Mouse (Mus musculus) kidney, embryonic 15.5 days (tissue): Measurements from ENCODE around the gene Vnn3. TPM values are rescaled to one million over a fixed set of nuclear protein-coding genes. Genes with fewer than 3 reads are reported as not detected.

Source experiments
- ATAC-seq: fragments of 200-750 bp; cut with Nextera tagmentation; replicated peaks from 2 replicates; pipeline ENCODE4 v1.8.0; 2017; ENCODE audit warnings: moderate TSS enrichment; ENCODE audit not compliant: low FRiP score
- H3K27ac ChIP-seq: fragments of 300-500 bp; sonication (generic); 2 replicates; pipeline ENCODE4 v1.5.1; 2015; ENCODE audit warnings: mild to moderate bottlenecking, inconsistent platforms
- H3K27me3 ChIP-seq: fragments of 300-500 bp; sonication (generic); 2 replicates; pipeline ENCODE4 v1.6.1; 2015; ENCODE audit warnings: inconsistent platforms
- H3K36me3 ChIP-seq: fragments of 300-500 bp; sonication (generic); 2 replicates; pipeline ENCODE4 v1.6.1; 2015; ENCODE audit warnings: inconsistent platforms
- H3K4me1 ChIP-seq: fragments of 300-500 bp; sonication (generic); 2 replicates; pipeline ENCODE4 v1.6.1; 2015; ENCODE audit warnings: inconsistent platforms
- H3K4me2 ChIP-seq: fragments of 300-500 bp; sonication (generic); 2 replicates; pipeline ENCODE4 v1.6.1; 2015; ENCODE audit warnings: moderate library complexity, mild to moderate bottlenecking, inconsistent platforms
- H3K4me3 ChIP-seq: fragments of 300-500 bp; sonication (generic); replicated peaks from 2 replicates; pipeline ENCODE4 v1.5.1; 2015; ENCODE audit warnings: mild to moderate bottlenecking, inconsistent platforms
- H3K9ac ChIP-seq: fragments of 300-500 bp; sonication (generic); 2 replicates; pipeline ENCODE4 v1.6.1; 2015; ENCODE audit warnings: mild to moderate bottlenecking, inconsistent platforms
- H3K9me3 ChIP-seq: fragments of 300-500 bp; sonication (generic); replicated peaks from 2 replicates; pipeline ENCODE4 v1.6.1; 2016; ENCODE audit warnings: inconsistent platforms
- WGBS: fragments of 180-500 bp; shearing (Covaris S2); methylation state at CpG from one replicate; pipeline ENCODE4 v1.1.7; 2015; ENCODE audit warnings: mixed read lengths; 5-methylcytosine and 5-hydroxymethylcytosine counted together
- polyA plus RNA-seq: library from polyadenylated mRNA; unstranded; fragments of >200 nt; fragmentation: Nextera tagmentation; extraction: Ambion mirVana; gene quantifications from 2 replicates; pipeline ENCODE4 v1.2.1, GENCODE M21; 2015

Gene Vnn3
- polyA plus RNA-seq, 1 experiment from 2014 or later = 0.27 TPM

DNA sequence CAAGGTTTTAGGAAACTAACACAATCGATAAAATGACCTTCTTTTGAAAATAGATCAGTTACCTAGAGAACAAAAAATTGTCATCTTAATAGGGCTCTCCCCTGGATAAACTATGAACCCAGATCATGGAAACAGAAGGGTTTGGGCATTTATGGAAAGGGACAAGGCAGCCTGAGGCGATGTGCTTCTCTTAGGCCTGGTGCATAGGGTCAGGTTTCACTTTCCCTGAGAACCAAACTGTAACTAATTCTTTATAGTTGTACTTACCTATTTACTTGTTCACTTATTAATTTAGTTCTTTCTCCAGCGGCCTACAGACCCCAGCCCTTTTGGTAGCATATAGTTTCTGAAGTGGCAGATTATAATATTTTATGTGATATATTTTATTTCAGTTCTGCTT, 14.1 kb upstream of the Vnn3 start:
- Histone ChIP-seq H3K4me3 (no peak overlapping the region), H3K4me1 (0 out of 2 replicates have a peak, but pooled peaks cover 5% of the 10 kb centered on the region), H3K9me3 (no peaks in the 10 kb centered on the region), H3K9ac (no peak overlapping the region), H3K27ac (peak overlapping the region; percentile 25; the same call in 1 of the 2 replicates), H3K36me3 (no peaks in the 10 kb centered on the region), H3K4me2 (no peak overlapping the region), H3K27me3 (no peaks in the 10 kb centered on the region)
- peak; percentile 77 for ATAC-seq
- 69% methylated on average over 3 of the region's 3 CpGs for WGBS

DNA sequence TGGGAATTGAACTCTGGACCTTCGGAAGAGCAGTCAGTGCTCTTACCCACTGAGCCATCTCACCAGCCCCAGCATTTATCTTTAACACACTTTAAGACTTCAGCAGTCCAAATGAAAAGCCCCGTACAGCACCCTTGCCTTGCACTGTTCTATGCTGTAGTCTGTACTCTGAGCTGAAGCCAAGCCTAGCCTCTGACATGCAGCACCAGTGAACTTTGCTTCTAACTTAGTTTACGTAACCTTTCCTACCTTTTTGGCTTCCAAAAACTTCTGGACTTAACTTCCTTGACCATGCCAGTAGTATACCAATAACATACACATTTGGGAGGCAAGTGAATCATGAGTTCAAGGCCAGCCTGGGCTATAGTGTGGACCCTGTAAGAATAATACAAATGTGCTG, 12.4 kb upstream of the Vnn3 start:
- H3K27me3 ChIP-seq = no peaks in the 10 kb centered on the region
- no peak overlapping the region for H3K4me3 ChIP-seq
- 0 out of 2 replicates have a peak, but pooled peaks cover 5% of the 10 kb centered on the region for H3K4me1 ChIP-seq
- H3K4me2 ChIP-seq = no peak overlapping the region
- H3K9me3 ChIP-seq = no peaks in the 10 kb centered on the region
- 96% methylated on average over 3 of the region's 3 CpGs for WGBS
- H3K36me3 ChIP-seq = no peaks in the 10 kb centered on the region
- H3K27ac ChIP-seq = no peak overlapping the region
- no peak overlapping the region for H3K9ac ChIP-seq
- ATAC-seq = no peak

DNA sequence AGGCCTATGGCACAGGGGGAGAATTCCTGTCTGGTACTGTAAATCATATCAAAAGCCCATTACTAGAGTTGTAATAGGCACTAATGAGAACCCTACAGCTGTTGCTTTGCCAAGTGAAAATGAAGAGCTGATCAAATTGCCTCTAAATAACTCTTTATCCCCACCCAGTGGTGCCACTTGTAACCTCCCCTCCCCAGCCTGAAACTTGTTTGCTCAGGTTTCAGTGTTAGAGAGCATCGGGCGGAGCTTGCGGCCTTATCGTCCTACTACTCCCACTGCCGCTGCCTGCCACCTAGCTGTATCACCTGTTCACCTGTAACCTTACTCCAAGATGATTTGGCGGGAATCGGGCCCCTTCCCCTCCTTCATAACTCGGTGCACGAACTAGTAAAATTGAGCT, 11.9 kb upstream of the Vnn3 start:
- H3K9me3 ChIP-seq = no peaks in the 10 kb centered on the region
- peak; percentile 25; the same call in 1 of the 2 replicates for ATAC-seq

GRCm38 (mm10) chr10:23840496-23840895, 10.8 kb upstream of the Vnn3 start:
- H3K4me1 ChIP-seq = 0 out of 2 replicates have a peak, but pooled peaks cover 5% of the 10 kb centered on the region
- no peaks in the 10 kb centered on the region for H3K27me3 ChIP-seq
- no peak overlapping the region for H3K27ac ChIP-seq
- H3K9ac ChIP-seq = no peak overlapping the region
- H3K36me3 ChIP-seq = no peaks in the 10 kb centered on the region
- no peaks in the 10 kb centered on the region for H3K9me3 ChIP-seq
- 83% methylated on average over 4 of the region's 4 CpGs for WGBS
- no peak overlapping the region for H3K4me2 ChIP-seq
- H3K4me3 ChIP-seq = no peak overlapping the region
- no peak for ATAC-seq

More for the DNA sequence above, 11.9 kb upstream of the Vnn3 start:
- WGBS = 44% methylated on average over 9 of the region's 9 CpGs
- H3K36me3 ChIP-seq = no peaks in the 10 kb centered on the region
- H3K4me3 ChIP-seq = no peak overlapping the region
- no peaks in the 10 kb centered on the region for H3K27me3 ChIP-seq
- no peak overlapping the region for H3K27ac ChIP-seq
- H3K4me2 ChIP-seq = no peak overlapping the region
- no peak overlapping the region for H3K9ac ChIP-seq
- 0 out of 2 replicates have a peak, but pooled peaks cover 5% of the 10 kb centered on the region for H3K4me1 ChIP-seq

- Histone ChIP-seq H3K9me3 (no peaks in the 10 kb centered on the region), H3K9ac (no peak overlapping the region), H3K4me1 (no peaks in the 10 kb centered on the region), H3K4me2 (no peak overlapping the region), H3K27me3 (no peaks in the 10 kb centered on the region), H3K4me3 (no peak overlapping the region), H3K36me3 (no peaks in the 10 kb centered on the region), H3K27ac (no peak overlapping the region)
- 88% methylated on average over 2 of the region's 2 CpGs for WGBS
- no peak for ATAC-seq
Measured at GRCm38 (mm10) chr10:23852096-23852495, 834 bp downstream of the Vnn3 start.

GRCm38 (mm10) chr10:23864362-23865312, 13.4 kb downstream of the Vnn3 start:
- no peak overlapping the region for H3K4me3 ChIP-seq
- no peak; the same call in 1 of the 2 replicates for ATAC-seq
- H3K36me3 ChIP-seq = no peaks in the 10 kb centered on the region
- no peak overlapping the region for H3K9ac ChIP-seq
- no peaks in the 10 kb centered on the region for H3K27me3 ChIP-seq
- no peak overlapping the region for H3K27ac ChIP-seq
- no peaks in the 10 kb centered on the region for H3K4me1 ChIP-seq
- H3K4me2 ChIP-seq = no peak overlapping the region
- WGBS = 56% methylated on average over 9 of the region's 9 CpGs
- peaks cover 14% of the 10 kb centered on the region; the same call in 1 of the 2 replicates for H3K9me3 ChIP-seq

DNA sequence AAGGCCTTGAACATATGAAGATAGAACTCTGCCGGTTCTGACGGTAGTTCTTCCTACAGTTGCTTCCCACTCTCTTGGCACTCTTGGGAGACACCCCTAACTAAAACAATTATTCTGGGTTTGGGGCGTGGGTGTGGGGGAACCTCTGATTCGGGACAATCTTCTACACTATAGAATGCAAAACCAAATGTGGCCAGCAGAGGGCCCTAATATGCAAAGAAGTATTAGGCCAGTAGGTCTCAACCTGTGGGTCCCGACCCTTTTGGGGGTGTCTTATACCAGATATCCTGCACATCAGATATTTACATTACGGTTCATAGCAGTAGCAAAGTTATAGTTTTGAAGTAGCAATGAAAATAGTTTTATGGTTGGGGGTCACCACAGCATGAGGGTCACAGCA, 29.4 kb downstream of the Vnn3 start:
- Histone ChIP-seq H3K4me1 (no peaks in the 10 kb centered on the region), H3K27me3 (no peaks in the 10 kb centered on the region), H3K9me3 (no peaks in the 10 kb centered on the region), H3K27ac (no peak overlapping the region), H3K4me2 (no peak overlapping the region), H3K36me3 (no peaks in the 10 kb centered on the region), H3K9ac (no peak overlapping the region), H3K4me3 (no peak overlapping the region)
- ATAC-seq = no peak
- WGBS = 88% methylated on average over 6 of the region's 6 CpGs

- ATAC-seq = no peak
- no peaks in the 10 kb centered on the region for H3K9me3 ChIP-seq
- H3K36me3 ChIP-seq = no peaks in the 10 kb centered on the region
- H3K27ac ChIP-seq = no peak overlapping the region
- no peak overlapping the region for H3K4me3 ChIP-seq
- H3K4me1 ChIP-seq = no peaks in the 10 kb centered on the region
- 91% methylated on average over 1 of the region's 1 CpGs for whole genome bisulfite sequencing
- H3K9ac ChIP-seq = no peak overlapping the region
- no peak overlapping the region for H3K4me2 ChIP-seq
- no peaks in the 10 kb centered on the region for H3K27me3 ChIP-seq
Measured at GRCm38 (mm10) chr10:23884910-23885309, 33.6 kb downstream of the Vnn3 start.

DNA sequence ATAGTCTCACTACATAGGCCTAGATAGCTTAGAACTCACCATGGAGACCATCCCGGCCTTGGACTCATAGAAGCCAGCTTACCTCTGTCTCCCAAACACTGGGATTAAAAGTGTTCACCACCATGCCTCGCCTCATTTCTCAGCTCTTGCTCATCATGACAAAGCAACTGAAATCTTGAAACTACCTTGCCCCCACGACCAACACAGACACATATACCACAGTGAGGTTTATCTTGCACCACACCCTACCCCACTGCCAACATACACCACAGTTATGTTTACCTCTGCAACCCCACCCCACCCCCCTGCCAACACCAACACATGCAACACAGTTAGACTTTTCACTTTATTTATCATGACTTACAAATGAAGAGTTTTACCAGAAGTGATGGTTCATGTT, 34.8 kb downstream of the Vnn3 start:
- Histone ChIP-seq H3K27ac (no peak overlapping the region), H3K27me3 (no peaks in the 10 kb centered on the region), H3K9ac (no peak overlapping the region), H3K4me3 (no peak overlapping the region), H3K4me1 (no peaks in the 10 kb centered on the region), H3K4me2 (no peak overlapping the region), H3K9me3 (no peaks in the 10 kb centered on the region), H3K36me3 (no peaks in the 10 kb centered on the region)
- no peak for ATAC-seq
- 90% methylated on average over 3 of the region's 3 CpGs for WGBS

DNA sequence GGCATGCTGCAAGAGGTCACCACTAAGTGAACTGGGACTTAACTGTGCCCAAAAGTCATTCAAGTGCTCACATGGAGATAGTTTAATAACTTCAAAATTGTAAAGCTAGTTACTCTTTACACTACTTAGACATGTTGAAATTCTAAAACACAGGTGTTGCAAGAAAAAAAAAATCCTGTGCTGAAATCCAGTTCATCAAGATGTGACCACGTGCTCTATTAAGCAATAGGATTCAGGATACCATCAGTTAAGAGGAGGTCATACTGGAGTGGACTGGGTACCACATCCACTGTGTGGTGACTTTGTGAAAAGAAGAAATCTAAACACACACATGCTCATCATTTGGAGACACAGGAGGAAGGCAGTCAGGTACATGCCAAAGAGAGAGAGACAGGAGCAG, 41.7 kb downstream of the Vnn3 start:
- ATAC-seq = no peak
- Histone ChIP-seq H3K36me3 (no peaks in the 10 kb centered on the region), H3K9ac (no peak overlapping the region), H3K9me3 (no peaks in the 10 kb centered on the region), H3K4me3 (no peak overlapping the region), H3K4me1 (peaks cover 12% of the 10 kb centered on the region; the same call in 1 of the 2 replicates), H3K27ac (no peak overlapping the region), H3K4me2 (no peak overlapping the region), H3K27me3 (no peaks in the 10 kb centered on the region)
- 91% methylated on average over 1 of the region's 1 CpGs for WGBS

- no peak for ATAC-seq
- Histone ChIP-seq H3K9ac (no peak within 1 kb of the TSS), H3K27ac (no peak within 1 kb of the TSS), H3K4me1 (peaks cover 12% of the 10 kb centered on the region; the same call in 1 of the 2 replicates), H3K27me3 (no peaks in the 10 kb centered on the region), H3K9me3 (no peaks in the 10 kb centered on the region), H3K4me3 (peak within 1 kb of the TSS; percentile 36), H3K36me3 (no peaks in the 10 kb centered on the region), H3K4me2 (peak within 1 kb of the TSS; percentile 62)
- 24% methylated on average over 21 of the region's 21 CpGs for WGBS
Measured at GRCm38 (mm10) chr10:23894601-23895349, 43.5 kb downstream of the Vnn3 start, which contains the start of gene Vnn1. TSS of gene Vnn1 (plus strand) at chr10:23894688.

DNA sequence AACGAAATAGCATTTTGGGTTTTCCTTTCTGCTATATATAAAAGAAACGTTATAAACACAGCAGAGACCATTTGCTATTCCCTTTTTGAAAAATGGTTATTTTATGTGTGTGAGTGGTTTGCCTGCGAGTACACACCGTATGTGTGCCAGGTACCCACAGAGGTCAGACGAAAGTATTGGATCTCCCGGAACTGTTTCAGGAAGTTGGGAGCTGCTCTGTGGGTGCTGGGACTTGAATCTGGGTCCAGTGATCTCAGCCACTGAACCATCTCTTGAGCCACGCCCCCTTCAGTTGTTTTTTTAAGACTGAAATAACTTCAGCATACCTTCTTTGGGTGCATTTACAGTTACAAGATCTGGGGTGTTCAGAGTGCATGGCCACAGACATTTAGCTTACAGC, 44.1 kb downstream of the Vnn3 start:
- 76% methylated on average over 7 of the region's 7 CpGs for WGBS
- no peak overlapping the region for H3K27ac ChIP-seq
- H3K9me3 ChIP-seq = no peaks in the 10 kb centered on the region
- H3K36me3 ChIP-seq = no peaks in the 10 kb centered on the region
- H3K4me3 ChIP-seq = no peak overlapping the region
- no peak overlapping the region for H3K9ac ChIP-seq
- ATAC-seq = no peak
- H3K4me2 ChIP-seq = no peak overlapping the region
- no peaks in the 10 kb centered on the region for H3K27me3 ChIP-seq
- H3K4me1 ChIP-seq = peaks cover 12% of the 10 kb centered on the region; the same call in 1 of the 2 replicates
